Mouse (Mus musculus): ENCODE data around the gene Fam57a. TPM values are rescaled to one million over a fixed set of nuclear protein-coding genes. Genes with fewer than 3 reads are reported as not detected.

Gene Fam57a
- total and polyA plus RNA-seq, 3 experiments, result 2.0 to 4.2 (median 3.0) TPM

DNA sequence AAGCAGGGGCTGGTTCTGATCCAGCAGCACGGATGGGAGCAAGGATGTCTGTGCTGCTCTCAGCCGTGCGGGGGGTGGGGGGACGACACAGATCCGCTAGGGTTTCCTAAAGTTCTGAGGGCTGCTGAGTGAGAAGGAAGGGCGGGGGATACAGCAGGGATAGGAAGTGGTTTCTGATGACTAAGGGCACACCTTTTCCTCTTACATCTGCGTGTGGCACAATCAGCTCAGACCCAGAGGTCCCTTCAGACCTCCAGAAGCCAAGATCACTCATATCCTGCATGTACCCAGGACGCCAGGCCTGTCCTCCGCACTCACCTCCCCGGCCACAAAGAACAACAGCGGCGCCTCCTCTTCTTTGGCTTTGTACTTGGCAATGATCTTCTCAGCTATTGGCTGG, 81.8 kb downstream of the Fam57a start:
- H3K36me3 ChIP-seq (ENCODE audit: control insufficient read depth, insufficient read depth, low read length), result no peaks in the 10 kb centered on the region
- H3K9ac ChIP-seq (ENCODE audit: low read depth, low read length), result no peak overlapping the region
- H3K4me1 ChIP-seq (ENCODE audit: control insufficient read depth, insufficient read depth, low read length), result peaks cover 3% of the 10 kb centered on the region
- H3K27ac ChIP-seq, result no peak overlapping the region
- H3K27me3 ChIP-seq (ENCODE audit: control insufficient read depth, insufficient read depth, low read length), result no peaks in the 10 kb centered on the region
- no peak for DNase-seq
- intact Hi-C loops (cut with DNase I), result loop anchor here (5.0 kb wide), 1 partner anchor 51 kb away; no protein-coding TSS in a partner anchor
- no peaks in the 10 kb centered on the region for H3K79me2 ChIP-seq (replicated peaks; ENCODE audit: control insufficient read depth, insufficient read depth, low read length)
- no peak overlapping the region for H3K4me3 ChIP-seq
- TF ChIP-seq POLR2A (IDR thresholded peaks at IDR 0.05; ENCODE audit: insufficient read depth, low read depth, low read length), result no peak
- 0 out of 2 replicates have a peak, but pooled peaks have one; percentile 60 for TF ChIP-seq EP300 (IDR thresholded peaks at IDR 0.05; ENCODE audit: insufficient read depth, low read depth, low read length)
- WGBS, result 50% methylated on average over 12 of the region's 12 CpGs

GRCm38 (mm10) chr11:76262611-76263351, 83.3 kb downstream of the Fam57a start:
- no peak overlapping the region for H3K9ac ChIP-seq (ENCODE audit: low read depth, low read length)
- WGBS, result 36% methylated on average over 19 of the region's 19 CpGs
- intact Hi-C loops (cut with DNase I), result loop anchor here (5.0 kb wide), 1 partner anchor 50 kb away; no protein-coding TSS in a partner anchor
- H3K4me1 ChIP-seq (ENCODE audit: control insufficient read depth, insufficient read depth, low read length), result peaks cover 3% of the 10 kb centered on the region
- no peak for DNase-seq
- H3K36me3 ChIP-seq (ENCODE audit: control insufficient read depth, insufficient read depth, low read length), result no peaks in the 10 kb centered on the region
- H3K27ac ChIP-seq, result no peak overlapping the region
- TF ChIP-seq POLR2A (IDR thresholded peaks at IDR 0.05; ENCODE audit: insufficient read depth, low read depth, low read length) (no peak), EP300 (IDR thresholded peaks at IDR 0.05; ENCODE audit: insufficient read depth, low read depth, low read length) (no peak), CTCF (IDR thresholded peaks at IDR 0.05) (no peak)
- no peaks in the 10 kb centered on the region for H3K79me2 ChIP-seq (replicated peaks; ENCODE audit: control insufficient read depth, insufficient read depth, low read length)
- H3K4me3 ChIP-seq, result no peak overlapping the region
- H3K27me3 ChIP-seq (ENCODE audit: control insufficient read depth, insufficient read depth, low read length), result no peaks in the 10 kb centered on the region

Other genes with a start within 250 kb of the Fam57a start
- gene Rph3al, start 241.2 kb upstream of the Fam57a start, total RNA-seq (2021), result 10 to 100 TPM; 11.1 to 11.7 TPM
- gene Rph3al, start 241.2 kb upstream of the Fam57a start, polyA plus RNA-seq (2012; rRNA removed), result 5.9 and 6.6 TPM in 2 replicates
- gene 1700016K19Rik, start 179.8 kb upstream of the Fam57a start, total RNA-seq (2021), result not detected
- gene 1700016K19Rik, start 179.8 kb upstream of the Fam57a start, polyA plus RNA-seq (2012; rRNA removed), result 1.3 TPM in 1 of 2 replicates, not detected in the other
- gene Rflnb, start 151.9 kb upstream of the Fam57a start, total RNA-seq (2021), result 10 to 100 TPM; 30.7 to 36.7 TPM
- 18.5 and 34.4 TPM in 2 replicates for gene Rflnb, start 151.9 kb upstream of the Fam57a start, polyA plus RNA-seq (2012; rRNA removed)
- gene Vps53, start within 50 bp of the Fam57a start, total RNA-seq (2021), result 10 to 100 TPM; 24.3 to 25.1 TPM
- 16.4 and 20.5 TPM in 2 replicates for gene Vps53, start within 50 bp of the Fam57a start, polyA plus RNA-seq (2012; rRNA removed)
- gene Dbil5, start 37.9 kb downstream of the Fam57a start, total RNA-seq (2021), result under 1 TPM in 1 of 2 experiments, not detected in 1; 0.43 TPM
- gene Dbil5, start 37.9 kb downstream of the Fam57a start, polyA plus RNA-seq (2012; rRNA removed), result 0.73 and 1.2 TPM in 2 replicates
- gene Gemin4, start 38.0 kb downstream of the Fam57a start, total RNA-seq (2021), result 1 to 10 TPM; 3.9 to 4.5 TPM
- 2.3 and 3.8 TPM in 2 replicates for gene Gemin4, start 38.0 kb downstream of the Fam57a start, polyA plus RNA-seq (2012; rRNA removed)
- gene Mrm3, start 64.0 kb downstream of the Fam57a start, total RNA-seq (2021), result 10 to 100 TPM; 21.8 to 23.4 TPM
- gene Mrm3, start 64.0 kb downstream of the Fam57a start, polyA plus RNA-seq (2012; rRNA removed), result 11.9 and 18.7 TPM in 2 replicates
- 10 to 100 TPM; 34.2 to 41.5 TPM for gene Glod4, start 64.1 kb downstream of the Fam57a start, total RNA-seq (2021)
- 12.0 and 26.7 TPM in 2 replicates for gene Glod4, start 64.1 kb downstream of the Fam57a start, polyA plus RNA-seq (2012; rRNA removed)
- gene Nxn, start 219.5 kb downstream of the Fam57a start, total RNA-seq (2021), result 10 to 100 TPM; 14.6 to 19.1 TPM
- gene Nxn, start 219.5 kb downstream of the Fam57a start, polyA plus RNA-seq (2012; rRNA removed), result 10.0 and 14.0 TPM in 2 replicates
- gene Timm22, start 227.3 kb downstream of the Fam57a start, total RNA-seq (2021), result 10 to 100 TPM; 35.3 to 40.4 TPM
- gene Timm22, start 227.3 kb downstream of the Fam57a start, polyA plus RNA-seq (2012; rRNA removed), result 10.4 and 21.0 TPM in 2 replicates